Mouse (Mus musculus) ovary, adult 10 weeks (tissue): ENCODE data around the gene Dnajb7. TPM values are rescaled to one million over a fixed set of nuclear protein-coding genes. Genes with fewer than 3 reads are reported as not detected.

ENCODE experiments used
- polyA plus RNA-seq: library from polyadenylated mRNA; stranded (reverse); fragments of 350-450 nt; fragmentation: Illumina TruSeq; extraction: RNeasy Lipid Tissue Mini Kit (QIAGEN cat#74804); gene quantifications from one replicate; pipeline ENCODE4 v1.2.3, GENCODE M21; 2014

Gene Dnajb7
- polyA plus RNA-seq = not detected

DNA sequence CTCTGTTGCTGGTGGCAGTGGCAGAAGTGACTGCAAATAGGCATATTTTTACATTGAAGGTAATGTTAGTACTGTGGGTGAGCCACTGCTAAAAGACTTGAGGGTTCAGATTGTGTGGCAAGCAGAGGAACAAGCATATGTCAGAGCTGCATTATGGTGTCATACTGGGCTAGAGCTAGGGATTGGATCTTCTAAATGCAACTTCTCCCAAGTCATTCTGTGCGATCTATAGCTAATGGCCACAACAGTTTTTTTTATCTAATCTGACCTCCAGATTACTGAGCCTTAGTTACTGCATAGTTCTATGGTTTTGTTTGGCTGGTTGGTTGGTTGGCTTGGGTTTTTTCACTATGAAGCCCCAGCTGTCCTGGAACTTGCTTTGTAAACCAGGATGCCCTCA is at the start of gene Dnajb7:
Dnajb7 (minus strand) TSS at position 101 of the 400 bp plus-strand sequence.

GRCm38 (mm10) chr15:81399638-81400315 is 8.3 kb downstream of the Dnajb7 start, which contains the start of the genes St13 and Xpnpep3:
TSS of gene St13 (minus strand) at chr15:81400077.
TSS of gene Xpnpep3 (plus strand) at chr15:81400138.

GRCm38 (mm10) chr15:81360345-81361021 is 47.6 kb downstream of the Dnajb7 start, which contains the start of gene Slc25a17:
TSS of gene Slc25a17 (minus strand) at chr15:81360812.

Other genes starting within 250 kb of the Dnajb7 start
- gene Mrtfa, start 217.5 kb downstream of the Dnajb7 start, polyA plus RNA-seq = 2.1 TPM
- not detected for gene Mchr1, start 172.8 kb downstream of the Dnajb7 start, polyA plus RNA-seq
- gene Slc25a17, start 47.5 kb downstream of the Dnajb7 start, polyA plus RNA-seq = 83.2 TPM
- gene St13, start 8.2 kb downstream of the Dnajb7 start, polyA plus RNA-seq = 647 TPM
- 16.7 TPM for gene Xpnpep3, start 8.2 kb downstream of the Dnajb7 start, polyA plus RNA-seq
- gene Rbx1, start 58.0 kb upstream of the Dnajb7 start, polyA plus RNA-seq = 111 TPM
- gene Ep300, start 177.1 kb upstream of the Dnajb7 start, polyA plus RNA-seq = 115 TPM